Mouse (Mus musculus) liver, adult 2 months (tissue): ENCODE measurements around the gene Olfr292.

Experiments
- CTCF ChIP-seq: fragments of 200-500 bp; IDR thresholded peaks from 2 replicates; pipeline ENCODE4 v1.5.1; 2011; ENCODE audit warnings: low read depth, low read length, control low read depth
- POLR2A ChIP-seq: fragments of 200-500 bp; IDR thresholded peaks from 2 replicates; pipeline ENCODE4 v1.6.1; 2011; ENCODE audit warnings: low read length, control low read depth; ENCODE audit not compliant: insufficient read depth; ENCODE audit errors: extremely low read depth

GRCm38 (mm10) chr7:86648761-86649160 is 39.4 kb upstream of the Olfr292 start, which contains the start of gene Olfr293:
- no peak for TF ChIP-seq CTCF
- no peak for TF ChIP-seq POLR2A
